24 mouse cellular contexts compared by ENCODE assay signal in genomic region chr13:6470286-6471103, GRCm38 (mm10).
A peak's percentile ranks its signal among the peaks of the same experiment; 100 is the strongest.
DNase-seq lines count a peak whose midpoint lies in the region; ATAC-seq and TF ChIP-seq lines count a peak whose summit lies in the region.
"Had no signal": no experiment of that assay in that cellular context is flagged by ENCODE, and none has a peak within 500 bp of the region (broad histone marks: within the 10 kb centered on the region; RNA-seq: fewer than 3 reads in every experiment).

No protein-coding gene starts in this region.

- WGBS in hindbrain, postnatal 0 days, result 45% methylated on average over 15 of the region's 15 CpGs
- 66% methylated on average over 15 of the region's 15 CpGs for WGBS in hindbrain, embryonic 12.5 days
- WGBS in midbrain, embryonic 13.5 days, result 57% methylated on average over 15 of the region's 15 CpGs

- H3K9me3 ChIP-seq in hindbrain, postnatal 0 days (ENCODE audit: low read length), result no peaks in the 10 kb centered on the region
- no peaks in the 10 kb centered on the region for H3K9me3 ChIP-seq in hindbrain, embryonic 12.5 days (replicated peaks)
- no peaks in the 10 kb centered on the region for H3K9me3 ChIP-seq in midbrain, embryonic 13.5 days
- H3K9me3 ChIP-seq: heart, embryonic 10.5 days; lung, embryonic 15.5 days; neural tube, embryonic 15.5 days had no signal

- TF ChIP-seq CTCF in hindbrain, postnatal 0 days (IDR thresholded peaks at IDR 0.05; ENCODE audit: low read depth), result no peak

- no peaks in the 10 kb centered on the region for H3K27me3 ChIP-seq in hindbrain, postnatal 0 days (ENCODE audit: insufficient read depth, low read length)
- H3K27me3 ChIP-seq in hindbrain, embryonic 12.5 days, result no peaks in the 10 kb centered on the region
- H3K27me3 ChIP-seq in midbrain, embryonic 13.5 days, result no peaks in the 10 kb centered on the region
- H3K27me3 ChIP-seq: lung, embryonic 15.5 days; neural tube, embryonic 15.5 days had no signal

- peaks cover 5% of the 10 kb centered on the region; the same call in 1 of the 2 replicates for H3K4me1 ChIP-seq in hindbrain, postnatal 0 days (ENCODE audit: insufficient read depth, low read length)
- H3K4me1 ChIP-seq in hindbrain, embryonic 12.5 days, result peaks cover 24% of the 10 kb centered on the region
- H3K4me1 ChIP-seq in midbrain, embryonic 13.5 days (replicated peaks), result peaks cover 42% of the 10 kb centered on the region
- H3K4me1 ChIP-seq: limb, embryonic 13.5 days; lung, embryonic 15.5 days had no signal

- no peak overlapping the region for H3K9ac ChIP-seq in hindbrain, postnatal 0 days (replicated peaks; ENCODE audit: low read length)
- no peak overlapping the region for H3K9ac ChIP-seq in hindbrain, embryonic 12.5 days
- no peak overlapping the region for H3K9ac ChIP-seq in midbrain, embryonic 13.5 days (replicated peaks)
- H3K9ac ChIP-seq: limb, embryonic 13.5 days; liver, embryonic 14.5 days; lung, embryonic 15.5 days; neural tube, embryonic 15.5 days had no signal

- H3K27ac ChIP-seq in hindbrain, postnatal 0 days, result no peak overlapping the region
- no peak overlapping the region for H3K27ac ChIP-seq in hindbrain, embryonic 12.5 days
- peak overlapping the region; percentile 14; the same call in 1 of the 2 replicates for H3K27ac ChIP-seq in midbrain, embryonic 13.5 days
- H3K27ac ChIP-seq: heart, embryonic 10.5 days; limb, embryonic 13.5 days; liver, embryonic 14.5 days; lung, embryonic 15.5 days; neural tube, embryonic 15.5 days had no signal

- DNase-seq in hindbrain, postnatal 0 days (ENCODE audit: low spot score), result peak; percentile 16
- DNase-seq in R1 (ENCODE audit: low read depth, low spot score), result peak; percentile 30
- peak; percentile 55 for DNase-seq in brain, adult 2 months (ENCODE audit: low read depth, low spot score)
- no peak for DNase-seq in kidney, adult 8-10 months
- DNase-seq in adrenal gland, postnatal 36 days, result no peak
- DNase-seq in spleen, postnatal 36 days (ENCODE audit: low spot score in 2 of 2), result no peak
- DNase-seq: adrenal gland, postnatal 10 days; cerebellum, adult 11-12 months; cerebellum, postnatal 25 days; gastrocnemius, postnatal 25 days; kidney, adult 9 months; layer of hippocampus, adult 9-11 months; retina, postnatal 1 day; spleen, adult 18-20 months; thymus, adult 18-20 months had no signal

- H3K4me2 ChIP-seq in hindbrain, postnatal 0 days (ENCODE audit: low read depth, low read length), result no peak overlapping the region
- H3K4me2 ChIP-seq in hindbrain, embryonic 12.5 days (replicated peaks), result no peak overlapping the region
- H3K4me2 ChIP-seq in midbrain, embryonic 13.5 days (replicated peaks), result no peak overlapping the region
- H3K4me2 ChIP-seq: limb, embryonic 13.5 days; lung, embryonic 15.5 days; neural tube, embryonic 15.5 days had no signal

- no peak for ATAC-seq in hindbrain, postnatal 0 days
- ATAC-seq in hindbrain, embryonic 12.5 days (ENCODE audit: low FRiP score), result no peak
- no peak for ATAC-seq in midbrain, embryonic 13.5 days
- ATAC-seq: activated CD4-positive, CD25-positive, alpha-beta regulatory T cell, adult 4 months had no signal

- H3K4me3 ChIP-seq in hindbrain, postnatal 0 days (ENCODE audit: low read length), result no peak overlapping the region
- H3K4me3 ChIP-seq in hindbrain, embryonic 12.5 days, result no peak overlapping the region
- no peak overlapping the region for H3K4me3 ChIP-seq in midbrain, embryonic 13.5 days (replicated peaks)
- H3K4me3 ChIP-seq: erythroblast, embryonic 14.5 days; heart, embryonic 10.5 days; limb, embryonic 13.5 days; lung, embryonic 15.5 days; neural tube, embryonic 15.5 days had no signal

- no peaks in the 10 kb centered on the region for H3K36me3 ChIP-seq in hindbrain, postnatal 0 days (ENCODE audit: insufficient read depth, low read length)
- no peaks in the 10 kb centered on the region for H3K36me3 ChIP-seq in hindbrain, embryonic 12.5 days
- no peaks in the 10 kb centered on the region for H3K36me3 ChIP-seq in midbrain, embryonic 13.5 days
- H3K36me3 ChIP-seq: heart, embryonic 10.5 days; limb, embryonic 13.5 days; lung, embryonic 15.5 days; neural tube, embryonic 15.5 days had no signal

Comparison
In these comparisons a context has a peak if more than half of its experiments do, and no peak if none do; other contexts are left out.
1. DNase-seq: peak in hindbrain, postnatal 0 days (single experiment), R1 (single experiment) and brain, adult 2 months (single experiment); none in kidney, adult 8-10 months (0 of 2), adrenal gland, postnatal 36 days (0 of 2) and spleen, postnatal 36 days (0 of 2).